Mouse (Mus musculus) ES-E14 (cell line): ENCODE data around the gene Chchd10.

Source experiments
- CHD2 ChIP-seq: IDR thresholded peaks from 2 replicates; pipeline ENCODE4 v1.6.1; 2014; ENCODE audit warnings: mild to moderate bottlenecking, low read depth, low read length, inconsistent platforms
- MAFK ChIP-seq: IDR thresholded peaks from 2 replicates; pipeline ENCODE4 v1.6.1; 2014; ENCODE audit warnings: mild to moderate bottlenecking, low read depth, low read length, inconsistent platforms; ENCODE audit not compliant: insufficient read depth
- ZC3H11A ChIP-seq: IDR thresholded peaks from 2 replicates; pipeline ENCODE4 v1.6.1; 2012; ENCODE audit warnings: low read depth, mild to moderate bottlenecking, inconsistent platforms, low read length, borderline replicate concordance

- TF ChIP-seq CHD2 (no peak), MAFK (no peak), ZC3H11A (no peak)
These were observed 45.3 kb downstream of the Chchd10 start for GRCm38 (mm10) chr10:75978119-75978834.
